Mouse (Mus musculus): Measurements from ENCODE around the gene Thbs1.

The Thbs1 gene

GRCm38 (mm10) chr2:118113808-118114524, 2.3 kb downstream of the Thbs1 start:
- DNase-seq (ENCODE audit: low spot score in 2 of 2) = no peak

GRCm38 (mm10) chr2:118114671-118115070, 3.0 kb downstream of the Thbs1 start:
- DNase-seq (ENCODE audit: low spot score in 2 of 2) = no peak

- DNase-seq (ENCODE audit: low spot score in 2 of 2) = no peak
These were observed 4.0 kb downstream of the Thbs1 start for GRCm38 (mm10) chr2:118115647-118116046.

GRCm38 (mm10) chr2:118116180-118116579, 4.5 kb downstream of the Thbs1 start:
- no peak for DNase-seq (ENCODE audit: low spot score in 2 of 2)

DNA sequence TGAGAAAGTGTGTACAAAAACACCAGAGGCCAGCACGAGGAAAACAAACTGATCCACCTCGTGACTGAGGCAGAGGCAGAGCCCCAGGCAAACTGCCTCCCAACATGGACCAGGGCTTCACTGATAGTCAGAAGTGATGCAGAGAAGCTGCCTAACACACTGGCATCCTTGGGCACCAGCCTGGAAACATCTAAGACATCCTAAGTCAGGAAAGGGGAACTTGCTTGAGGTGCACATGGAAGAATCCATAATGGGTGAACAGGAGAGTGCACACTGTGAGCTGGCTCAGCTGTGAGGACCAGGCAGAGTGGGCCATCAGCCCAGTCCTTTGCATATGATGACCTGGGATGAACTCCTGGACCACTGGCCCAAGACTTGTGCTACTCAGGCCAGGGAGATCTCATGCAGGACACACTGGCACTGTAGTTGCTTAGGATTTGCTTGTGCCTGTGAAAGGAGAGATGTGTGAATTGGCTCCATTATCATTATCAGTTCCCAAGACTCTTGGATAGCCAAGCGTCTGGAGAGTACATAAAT, 5.1 kb downstream of the Thbs1 start:
- DNase-seq (ENCODE audit: low spot score in 2 of 2) = no peak

- no peak for DNase-seq (ENCODE audit: low spot score in 2 of 2)
These were observed 5.7 kb downstream of the Thbs1 start for GRCm38 (mm10) chr2:118117401-118117800.

- DNase-seq (ENCODE audit: low spot score in 2 of 2) = no peak
These were observed 6.4 kb downstream of the Thbs1 start for GRCm38 (mm10) chr2:118118045-118118444.

DNA sequence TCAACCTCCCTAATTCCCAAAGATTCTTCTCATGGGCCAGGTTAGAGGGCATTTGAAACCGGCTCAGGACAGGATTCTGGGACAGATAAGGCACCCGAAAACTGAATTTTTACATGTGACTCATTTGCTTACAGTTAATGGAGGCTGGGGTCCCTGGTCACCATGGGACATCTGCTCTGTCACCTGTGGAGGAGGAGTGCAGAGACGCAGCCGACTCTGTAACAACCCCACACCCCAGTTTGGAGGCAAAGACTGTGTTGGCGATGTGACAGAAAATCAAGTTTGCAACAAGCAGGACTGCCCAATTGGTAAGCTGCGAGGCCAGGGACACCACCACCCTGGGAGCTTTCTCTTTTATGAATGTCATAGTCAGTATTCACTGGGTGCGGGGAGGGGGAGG, 6.8 kb downstream of the Thbs1 start:
- DNase-seq (ENCODE audit: low spot score in 2 of 2) = no peak

GRCm38 (mm10) chr2:118119684-118120083, 8.0 kb downstream of the Thbs1 start:
- DNase-seq (ENCODE audit: low spot score in 2 of 2) = no peak

- DNase-seq (ENCODE audit: low spot score in 2 of 2) = no peak
These were observed 8.4 kb downstream of the Thbs1 start for GRCm38 (mm10) chr2:118120095-118120494.

DNA sequence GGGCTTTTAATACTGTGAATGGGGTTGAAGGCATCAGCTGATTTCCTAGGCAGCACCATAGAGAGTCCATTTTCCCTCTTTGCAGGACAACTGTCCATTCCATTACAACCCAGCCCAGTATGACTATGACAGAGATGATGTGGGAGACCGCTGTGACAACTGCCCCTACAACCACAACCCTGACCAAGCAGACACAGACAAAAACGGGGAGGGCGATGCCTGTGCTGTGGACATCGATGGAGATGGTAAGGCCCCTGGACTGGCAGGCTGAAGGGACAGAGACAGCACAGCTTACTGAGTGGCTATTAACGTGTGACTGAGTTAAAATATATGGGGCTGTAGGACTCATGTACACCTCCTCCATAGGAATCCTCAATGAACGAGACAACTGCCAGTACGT, 9.1 kb downstream of the Thbs1 start:
- DNase-seq (ENCODE audit: low spot score in 2 of 2) = no peak

GRCm38 (mm10) chr2:118122291-118122690, 10.6 kb downstream of the Thbs1 start:
- no peak for DNase-seq (ENCODE audit: low spot score in 2 of 2)

GRCm38 (mm10) chr2:118123743-118124142, 12.1 kb downstream of the Thbs1 start:
- no peak for DNase-seq (ENCODE audit: low spot score in 2 of 2)

DNA sequence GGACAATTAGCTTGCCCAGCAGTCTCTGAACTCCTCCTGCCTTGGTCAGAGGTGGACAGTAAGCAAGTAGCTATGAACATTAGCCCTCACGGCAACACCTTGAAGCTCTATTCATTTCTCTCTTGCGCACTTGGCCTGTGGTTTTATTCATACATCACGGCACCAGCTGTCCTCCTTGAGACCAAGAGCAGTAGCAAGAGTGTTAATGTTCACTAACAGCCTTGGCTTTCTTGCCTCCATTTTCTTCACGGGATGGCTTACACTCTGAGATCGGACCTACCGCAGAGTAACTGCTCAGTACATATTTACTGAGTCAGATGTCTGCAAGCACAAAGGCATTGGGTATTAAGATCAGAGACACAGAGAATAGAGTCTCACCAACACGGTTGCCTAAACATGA, 12.8 kb downstream of the Thbs1 start:
- no peak for DNase-seq (ENCODE audit: low spot score in 2 of 2)

DNA sequence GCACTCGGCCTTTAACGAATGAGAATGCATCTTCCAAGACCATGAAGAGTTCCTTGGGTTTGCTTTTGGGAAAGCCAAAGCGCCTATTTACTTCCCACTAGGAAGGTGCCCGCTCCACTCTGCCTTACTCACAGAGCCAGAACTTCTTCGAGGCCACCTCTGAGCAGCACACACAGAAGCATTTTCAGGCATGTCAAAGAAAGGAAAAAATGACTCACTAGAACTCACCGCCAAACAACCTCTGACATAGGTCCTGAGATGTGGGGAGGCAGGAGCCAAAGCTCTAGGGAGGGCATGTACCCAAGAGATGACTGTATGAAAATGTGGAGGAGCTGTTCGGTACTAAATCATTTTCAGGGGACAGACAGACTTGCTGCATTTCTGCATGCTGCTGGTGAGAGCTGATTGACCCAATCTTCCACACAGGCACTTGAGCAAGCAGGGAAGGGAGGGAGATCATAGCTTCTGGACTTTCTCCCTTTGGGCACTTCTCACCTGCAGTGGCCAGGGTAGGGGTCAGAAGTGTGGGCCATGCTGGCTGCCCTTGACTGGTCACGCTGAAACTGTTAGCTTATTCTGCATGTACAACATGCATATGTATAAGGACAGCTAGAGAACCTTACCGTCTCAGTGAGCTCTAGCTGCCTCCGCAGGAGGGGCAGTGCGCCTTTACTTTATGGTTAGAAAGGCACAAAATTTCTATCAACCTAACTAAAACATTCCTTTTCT, 13.7 kb downstream of the Thbs1 start:
- no peak for DNase-seq (ENCODE audit: low spot score in 2 of 2)

DNA sequence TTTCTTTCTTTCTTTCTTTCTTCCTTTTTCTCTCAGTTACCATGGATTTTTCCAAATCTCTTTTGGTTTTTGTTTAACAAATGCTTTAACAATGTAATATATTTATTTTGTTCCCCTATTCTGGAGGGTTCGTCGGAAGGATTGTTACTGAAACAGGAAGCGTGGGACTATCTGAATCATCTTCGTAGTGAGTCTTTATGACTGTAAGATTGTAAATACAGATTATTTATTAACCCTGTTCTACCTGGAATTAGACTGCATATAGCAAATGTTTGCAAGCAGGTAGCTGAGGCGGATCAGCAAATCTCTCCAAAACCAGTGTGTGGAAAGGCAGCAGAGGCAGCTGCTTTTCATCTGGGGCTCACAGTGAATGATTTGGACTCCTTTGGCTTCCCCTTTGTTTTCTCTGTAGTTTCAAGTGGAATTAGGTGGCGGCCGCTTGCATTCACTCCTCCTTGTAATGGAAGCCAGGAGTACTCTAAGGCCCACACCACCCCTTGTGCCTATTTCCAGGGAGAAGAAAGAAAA, 14.3 kb downstream of the Thbs1 start:
- DNase-seq (ENCODE audit: low spot score in 2 of 2) = no peak

GRCm38 (mm10) chr2:118127516-118128288, 16.0 kb downstream of the Thbs1 start:
- DNase-seq (ENCODE audit: low spot score in 2 of 2) = no peak

DNA sequence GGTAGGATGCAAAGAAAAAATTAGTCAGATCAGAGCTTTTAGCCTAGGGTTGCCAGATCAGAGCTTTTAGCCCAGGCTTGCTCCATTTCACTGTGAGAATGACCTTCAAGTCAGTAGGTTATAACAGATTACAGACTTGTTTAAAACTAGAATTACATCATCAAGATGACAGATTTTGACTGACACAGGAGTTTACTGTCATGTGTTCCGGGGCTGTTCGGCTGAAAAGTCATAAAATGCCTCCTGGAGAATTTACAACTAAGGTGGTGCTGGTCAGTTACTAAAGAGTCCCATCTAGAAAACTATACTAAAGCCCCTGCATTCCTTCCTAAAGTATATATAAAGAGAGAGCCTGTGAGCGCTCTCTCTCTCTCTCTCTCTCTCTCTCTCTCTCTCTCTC, 16.6 kb downstream of the Thbs1 start:
- DNase-seq (ENCODE audit: low spot score in 2 of 2) = no peak

- no peak for DNase-seq (ENCODE audit: low spot score in 2 of 2)
These were observed 25.4 kb downstream of the Thbs1 start for GRCm38 (mm10) chr2:118137071-118137470.

GRCm38 (mm10) chr2:118137776-118138175, 26.1 kb downstream of the Thbs1 start:
- DNase-seq (ENCODE audit: low spot score in 2 of 2) = no peak

GRCm38 (mm10) chr2:118139261-118139660, 27.6 kb downstream of the Thbs1 start:
- DNase-seq (ENCODE audit: low spot score in 2 of 2) = no peak

DNA sequence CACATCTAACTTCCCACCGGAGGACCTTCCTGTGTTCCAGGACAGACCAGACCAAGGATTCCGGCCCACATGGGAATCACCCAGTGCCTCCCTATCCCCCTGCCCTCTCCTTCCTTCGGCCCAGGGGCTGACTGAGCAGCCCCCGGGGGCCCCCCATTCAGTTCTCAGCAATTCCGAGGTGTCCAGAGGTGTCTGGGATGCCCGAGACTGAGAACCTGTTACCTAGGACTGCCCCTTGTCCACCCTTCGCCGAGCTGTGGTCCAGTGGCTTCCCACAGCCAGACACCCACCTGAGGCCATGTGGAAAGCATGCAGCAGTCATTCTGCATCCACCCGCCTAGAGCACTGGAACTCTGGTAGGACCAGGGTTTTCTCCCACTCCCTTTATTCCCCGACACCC, 30.0 kb downstream of the Thbs1 start:
- DNase-seq (ENCODE audit: low spot score in 2 of 2) = no peak
